Mouse (Mus musculus) forebrain, embryonic 13.5 days (tissue): Measurements from ENCODE around the gene Cog1. TPM values are rescaled to one million over a fixed set of nuclear protein-coding genes. Genes with fewer than 3 reads are reported as not detected.
"Not testable (repeated sequence)": the region's sequence is repeated elsewhere in the genome, so short reads cannot be mapped to it uniquely, and the experiment has no call there.

Experiments used
- ATAC-seq: fragments of 200-750 bp; cut with Nextera tagmentation; 2 replicates; pipeline ENCODE4 v1.8.0; 2017
- H3K27ac ChIP-seq: fragments of 300-500 bp; sonication (generic); 2 replicates; pipeline ENCODE4 v1.5.1; 2015; ENCODE audit warnings: inconsistent platforms, mild to moderate bottlenecking, moderate library complexity
- H3K27me3 ChIP-seq: fragments of 300-500 bp; sonication (generic); 2 replicates; pipeline ENCODE4 v1.6.1; 2015; ENCODE audit warnings: mild to moderate bottlenecking, inconsistent platforms
- H3K36me3 ChIP-seq: fragments of 300-500 bp; sonication (generic); 2 replicates; pipeline ENCODE4 v1.6.1; 2015; ENCODE audit warnings: mild to moderate bottlenecking, inconsistent platforms; ENCODE audit not compliant: poor library complexity, severe bottlenecking
- H3K4me1 ChIP-seq: fragments of 300-500 bp; sonication (generic); 2 replicates; pipeline ENCODE4 v1.6.1; 2015; ENCODE audit warnings: inconsistent platforms
- H3K4me2 ChIP-seq: fragments of 300-500 bp; sonication (generic); 2 replicates; pipeline ENCODE4 v1.6.1; 2015; ENCODE audit warnings: inconsistent platforms, mild to moderate bottlenecking, moderate library complexity
- H3K4me3 ChIP-seq: fragments of 300-500 bp; sonication (generic); 2 replicates; pipeline ENCODE4 v1.5.1; 2015; ENCODE audit warnings: mild to moderate bottlenecking, inconsistent platforms
- H3K9ac ChIP-seq: fragments of 300-500 bp; sonication (generic); 2 replicates; pipeline ENCODE4 v1.6.1; 2015; ENCODE audit warnings: mild to moderate bottlenecking, inconsistent platforms
- H3K9me3 ChIP-seq: fragments of 300-500 bp; sonication (generic); replicated peaks from 2 replicates; pipeline ENCODE4 v1.6.1; 2016; ENCODE audit warnings: inconsistent platforms
- WGBS: fragments of 180-500 bp; shearing (Covaris S2); methylation state at CpG from one replicate; pipeline ENCODE4 v1.1.7; 2015; 5-methylcytosine and 5-hydroxymethylcytosine counted together
- polyA plus RNA-seq: library from polyadenylated mRNA; unstranded; fragments of >200 nt; fragmentation: Nextera tagmentation; extraction: Ambion mirVana; gene quantifications from 2 replicates; pipeline ENCODE4 v1.2.1, GENCODE M21; 2015

The Cog1 gene
- polyA plus RNA-seq, 1 experiment from 2014 or later: 30.1 TPM

- H3K27me3 ChIP-seq: no peaks in the 10 kb centered on the region
- no peak overlapping the region for H3K4me3 ChIP-seq
- ATAC-seq: no peak
- WGBS: 92% methylated on average over 8 of the region's 8 CpGs
- H3K9ac ChIP-seq: no peak overlapping the region
- H3K27ac ChIP-seq: no peak overlapping the region
- no peaks in the 10 kb centered on the region for H3K4me1 ChIP-seq
- peaks cover 99% of the 10 kb centered on the region for H3K36me3 ChIP-seq
- no peaks in the 10 kb centered on the region for H3K9me3 ChIP-seq
- no peak overlapping the region for H3K4me2 ChIP-seq
These were observed 9.3 kb downstream of the Cog1 start for GRCm38 (mm10) chr11:113658319-113658718.

GRCm38 (mm10) chr11:113658763-113659162 lies 9.8 kb downstream of the Cog1 start:
- no peak for ATAC-seq
- H3K27ac ChIP-seq: no peak overlapping the region

GRCm38 (mm10) chr11:113660213-113660612 lies 11.2 kb downstream of the Cog1 start:
- WGBS: 94% methylated on average over 3 of the region's 3 CpGs
- not testable (repeated sequence) for H3K27ac ChIP-seq, H3K27me3 ChIP-seq, H3K9me3 ChIP-seq, H3K4me1 ChIP-seq, ATAC-seq, H3K4me2 ChIP-seq, H3K9ac ChIP-seq, H3K4me3 ChIP-seq
- peaks cover 92% of the 10 kb centered on the region for H3K36me3 ChIP-seq

More at GRCm38 (mm10) chr11:113658763-113659162, 9.8 kb downstream of the Cog1 start:
- Histone ChIP-seq H3K36me3 (peaks cover 99% of the 10 kb centered on the region), H3K4me2 (no peak overlapping the region), H3K9ac (no peak overlapping the region), H3K9me3 (no peaks in the 10 kb centered on the region), H3K27me3 (no peaks in the 10 kb centered on the region), H3K4me3 (no peak overlapping the region), H3K4me1 (no peaks in the 10 kb centered on the region)
- WGBS: 90% methylated on average over 4 of the region's 4 CpGs

GRCm38 (mm10) chr11:113660940-113661339 lies 12.0 kb downstream of the Cog1 start:
- ATAC-seq: no peak
- no peaks in the 10 kb centered on the region for H3K9me3 ChIP-seq
- no peak overlapping the region for H3K27ac ChIP-seq
- WGBS: 96% methylated on average over 11 of the region's 11 CpGs
- no peak overlapping the region for H3K4me2 ChIP-seq
- peaks cover 85% of the 10 kb centered on the region for H3K36me3 ChIP-seq
- H3K27me3 ChIP-seq: no peaks in the 10 kb centered on the region
- no peak overlapping the region for H3K4me3 ChIP-seq
- H3K4me1 ChIP-seq: no peaks in the 10 kb centered on the region
- no peak overlapping the region for H3K9ac ChIP-seq

- Histone ChIP-seq H3K27ac (no peak overlapping the region), H3K4me1 (peaks cover 5% of the 10 kb centered on the region), H3K36me3 (peaks cover 75% of the 10 kb centered on the region), H3K4me2 (no peak overlapping the region), H3K9ac (no peak overlapping the region), H3K4me3 (no peak overlapping the region), H3K27me3 (no peaks in the 10 kb centered on the region), H3K9me3 (no peaks in the 10 kb centered on the region)
- 94% methylated on average over 18 of the region's 18 CpGs for WGBS
- no peak for ATAC-seq
These were observed 12.9 kb downstream of the Cog1 start for GRCm38 (mm10) chr11:113661835-113662351.

- peaks cover 73% of the 10 kb centered on the region for H3K36me3 ChIP-seq
- H3K27me3 ChIP-seq: no peaks in the 10 kb centered on the region
- WGBS: 71% methylated on average over 2 of the region's 2 CpGs
- H3K27ac ChIP-seq: no peak overlapping the region
- no peak for ATAC-seq
- H3K9me3 ChIP-seq: no peaks in the 10 kb centered on the region
- H3K4me3 ChIP-seq: no peak overlapping the region
- peaks cover 15% of the 10 kb centered on the region for H3K4me1 ChIP-seq
- H3K9ac ChIP-seq: no peak overlapping the region
- H3K4me2 ChIP-seq: no peak overlapping the region
These were observed 15.3 kb downstream of the Cog1 start for GRCm38 (mm10) chr11:113664279-113664678.

GRCm38 (mm10) chr11:113666205-113666604 lies 17.2 kb downstream of the Cog1 start:
- ATAC-seq: no peak
- no peaks in the 10 kb centered on the region for H3K9me3 ChIP-seq
- WGBS: 88% methylated on average over 6 of the region's 6 CpGs
- H3K9ac ChIP-seq: no peak overlapping the region
- no peak overlapping the region for H3K4me2 ChIP-seq
- H3K4me3 ChIP-seq: no peak overlapping the region
- peaks cover 15% of the 10 kb centered on the region for H3K4me1 ChIP-seq
- H3K27ac ChIP-seq: no peak overlapping the region
- peaks cover 69% of the 10 kb centered on the region for H3K36me3 ChIP-seq
- H3K27me3 ChIP-seq: no peaks in the 10 kb centered on the region

GRCm38 (mm10) chr11:113666648-113667047 lies 17.7 kb downstream of the Cog1 start:
- WGBS: 68% methylated on average over 10 of the region's 10 CpGs
- H3K27ac ChIP-seq: no peak overlapping the region
- H3K36me3 ChIP-seq: peaks cover 69% of the 10 kb centered on the region

GRCm38 (mm10) chr11:113667122-113667521 lies 18.2 kb downstream of the Cog1 start:
- H3K27me3 ChIP-seq: no peaks in the 10 kb centered on the region
- peaks cover 15% of the 10 kb centered on the region for H3K4me1 ChIP-seq
- H3K4me3 ChIP-seq: no peak overlapping the region
- H3K36me3 ChIP-seq: peaks cover 69% of the 10 kb centered on the region
- H3K9ac ChIP-seq: no peak overlapping the region
- no peak overlapping the region for H3K27ac ChIP-seq
- no peaks in the 10 kb centered on the region for H3K9me3 ChIP-seq
- 72% methylated on average over 2 of the region's 2 CpGs for WGBS
- no peak for ATAC-seq
- H3K4me2 ChIP-seq: no peak overlapping the region

More at GRCm38 (mm10) chr11:113666648-113667047, 17.7 kb downstream of the Cog1 start:
- Histone ChIP-seq H3K27me3 (no peaks in the 10 kb centered on the region), H3K9ac (no peak overlapping the region), H3K4me3 (no peak overlapping the region), H3K9me3 (no peaks in the 10 kb centered on the region), H3K4me1 (peaks cover 15% of the 10 kb centered on the region), H3K4me2 (no peak overlapping the region)
- ATAC-seq: 0 out of 2 replicates have a peak, but pooled peaks have one; percentile 16

- no peaks in the 10 kb centered on the region for H3K27me3 ChIP-seq
- no peak overlapping the region for H3K4me3 ChIP-seq
- H3K27ac ChIP-seq: no peak overlapping the region
- no peak overlapping the region for H3K4me2 ChIP-seq
- WGBS: 90% methylated on average over 4 of the region's 4 CpGs
- H3K4me1 ChIP-seq: peaks cover 15% of the 10 kb centered on the region
- no peak overlapping the region for H3K9ac ChIP-seq
- no peaks in the 10 kb centered on the region for H3K9me3 ChIP-seq
- peaks cover 69% of the 10 kb centered on the region for H3K36me3 ChIP-seq
- ATAC-seq: no peak
These were observed 18.7 kb downstream of the Cog1 start for GRCm38 (mm10) chr11:113667704-113668103.

- no peak overlapping the region for H3K27ac ChIP-seq
- H3K4me2 ChIP-seq: no peak overlapping the region
- H3K36me3 ChIP-seq: peaks cover 70% of the 10 kb centered on the region
- H3K4me3 ChIP-seq: no peak overlapping the region
- no peak for ATAC-seq
- H3K27me3 ChIP-seq: no peaks in the 10 kb centered on the region
- 90% methylated on average over 5 of the region's 5 CpGs for WGBS
- H3K9me3 ChIP-seq: no peaks in the 10 kb centered on the region
- no peak overlapping the region for H3K9ac ChIP-seq
- peaks cover 15% of the 10 kb centered on the region for H3K4me1 ChIP-seq
These were observed 19.9 kb downstream of the Cog1 start for GRCm38 (mm10) chr11:113668857-113669256.

GRCm38 (mm10) chr11:113669711-113670110 lies 20.7 kb downstream of the Cog1 start:
- no peaks in the 10 kb centered on the region for H3K9me3 ChIP-seq
- H3K36me3 ChIP-seq: peaks cover 70% of the 10 kb centered on the region
- no peak overlapping the region for H3K4me3 ChIP-seq
- no peaks in the 10 kb centered on the region for H3K27me3 ChIP-seq
- H3K4me1 ChIP-seq: peaks cover 15% of the 10 kb centered on the region
- H3K9ac ChIP-seq: no peak overlapping the region
- 80% methylated on average over 4 of the region's 4 CpGs for WGBS
- no peak for ATAC-seq
- H3K27ac ChIP-seq: no peak overlapping the region
- H3K4me2 ChIP-seq: no peak overlapping the region

GRCm38 (mm10) chr11:113673614-113674013 lies 24.6 kb downstream of the Cog1 start:
- H3K9ac ChIP-seq: no peak overlapping the region
- H3K27ac ChIP-seq: 0 out of 2 replicates have a peak overlapping the region, but pooled peaks have one; percentile 3
- 0 out of 2 replicates have a peak, but pooled peaks cover 7% of the 10 kb centered on the region for H3K4me1 ChIP-seq
- no peaks in the 10 kb centered on the region for H3K9me3 ChIP-seq
- ATAC-seq: no peak
- H3K4me2 ChIP-seq: no peak overlapping the region
- WGBS: 89% methylated on average over 4 of the region's 4 CpGs
- H3K27me3 ChIP-seq: no peaks in the 10 kb centered on the region
- peaks cover 77% of the 10 kb centered on the region for H3K36me3 ChIP-seq
- no peak overlapping the region for H3K4me3 ChIP-seq
